16 mouse cellular contexts compared by ENCODE assay signal in genomic region chr6:119095081-119095480, GRCm38 (mm10).
DNase-seq lines count a peak whose midpoint lies in the region; ATAC-seq lines count a peak whose summit lies in the region.
"Had no signal": no experiment of that assay in that cellular context is flagged by ENCODE, and none has a peak within 500 bp of the region (broad histone marks: within the 10 kb centered on the region; RNA-seq: fewer than 3 reads in every experiment).

No protein-coding gene starts in this region.

- no peak overlapping the region for H3K9ac ChIP-seq in midbrain, embryonic 11.5 days (ENCODE audit: low read length)
- H3K9ac ChIP-seq in midbrain, embryonic 14.5 days (replicated peaks; ENCODE audit: low read length): no peak overlapping the region
- H3K9ac ChIP-seq: forebrain, embryonic 13.5 days; forebrain, postnatal 0 days; hindbrain, embryonic 15.5 days had no signal

- ATAC-seq in midbrain, embryonic 11.5 days (ENCODE audit: low FRiP score): no peak
- ATAC-seq in midbrain, embryonic 14.5 days (ENCODE audit: low FRiP score, low TSS enrichment): no peak
- ATAC-seq: forebrain, embryonic 13.5 days; forebrain, postnatal 0 days; intestine, embryonic 16.5 days had no signal

- peaks cover 59% of the 10 kb centered on the region for H3K4me1 ChIP-seq in heart, embryonic 10.5 days
- no peaks in the 10 kb centered on the region for H3K4me1 ChIP-seq in midbrain, embryonic 11.5 days (ENCODE audit: control insufficient read depth, insufficient read depth, low read length)
- no peaks in the 10 kb centered on the region for H3K4me1 ChIP-seq in midbrain, embryonic 14.5 days (ENCODE audit: control insufficient read depth, insufficient read depth, low read length)

- peak; percentile 59 for DNase-seq in cerebellum, adult 11-12 months
- DNase-seq in cerebellum, adult 9-10 months: no peak
- no peak for DNase-seq in heart, embryonic 10.5 days (ENCODE audit: low spot score)
- no peak for DNase-seq in heart, postnatal 25 days (ENCODE audit: low spot score)
- DNase-seq in midbrain, embryonic 11.5 days (ENCODE audit: low spot score, missing footprints): peak; percentile 23
- no peak for DNase-seq in midbrain, embryonic 14.5 days
- no peak for DNase-seq in adrenal gland, adult 2 months
- DNase-seq: adrenal gland, postnatal 14 days; forebrain, postnatal 0 days; gastrocnemius, postnatal 14 days; heart, postnatal 36 days; kidney, adult 2 months had no signal

- 65% methylated on average over 6 of the region's 6 CpGs for WGBS in heart, embryonic 10.5 days
- WGBS in midbrain, embryonic 11.5 days: 87% methylated on average over 6 of the region's 6 CpGs
- WGBS in midbrain, embryonic 14.5 days: 84% methylated on average over 6 of the region's 6 CpGs

- H3K27ac ChIP-seq in heart, embryonic 10.5 days: peak overlapping the region; percentile 25; the same call in 1 of the 2 replicates
- no peak overlapping the region for H3K27ac ChIP-seq in midbrain, embryonic 11.5 days (ENCODE audit: low read depth, low read length)
- H3K27ac ChIP-seq in midbrain, embryonic 14.5 days (replicated peaks; ENCODE audit: low read depth, low read length): no peak overlapping the region
- H3K27ac ChIP-seq: embryonic facial prominence, embryonic 10.5 days; forebrain, embryonic 13.5 days; hindbrain, embryonic 15.5 days had no signal

- H3K36me3 ChIP-seq in heart, embryonic 10.5 days: 0 out of 2 replicates have a peak, but pooled peaks cover 2% of the 10 kb centered on the region
- no peaks in the 10 kb centered on the region for H3K36me3 ChIP-seq in midbrain, embryonic 11.5 days (ENCODE audit: control insufficient read depth, insufficient read depth, low read length)
- H3K36me3 ChIP-seq in midbrain, embryonic 14.5 days (ENCODE audit: control insufficient read depth, insufficient read depth, low read length): no peaks in the 10 kb centered on the region
- H3K36me3 ChIP-seq: embryonic facial prominence, embryonic 10.5 days; hindbrain, embryonic 15.5 days had no signal

- no peak overlapping the region for H3K4me2 ChIP-seq in midbrain, embryonic 11.5 days
- no peak overlapping the region for H3K4me2 ChIP-seq in midbrain, embryonic 14.5 days (ENCODE audit: low read length)
- H3K4me2 ChIP-seq: forebrain, embryonic 13.5 days; hindbrain, embryonic 15.5 days had no signal

- no peaks in the 10 kb centered on the region for H3K9me3 ChIP-seq in heart, embryonic 10.5 days
- H3K9me3 ChIP-seq in midbrain, embryonic 11.5 days (ENCODE audit: control insufficient read depth, low read length): no peaks in the 10 kb centered on the region
- H3K9me3 ChIP-seq in midbrain, embryonic 14.5 days (ENCODE audit: control insufficient read depth, low read length): no peaks in the 10 kb centered on the region
- H3K9me3 ChIP-seq: embryonic facial prominence, embryonic 10.5 days; forebrain, embryonic 13.5 days; hindbrain, embryonic 15.5 days had no signal

- no peak overlapping the region for H3K4me3 ChIP-seq in heart, embryonic 10.5 days
- no peak overlapping the region for H3K4me3 ChIP-seq in midbrain, embryonic 11.5 days (ENCODE audit: low read depth, low read length)
- no peak overlapping the region for H3K4me3 ChIP-seq in midbrain, embryonic 14.5 days (replicated peaks; ENCODE audit: low read depth, low read length)
- H3K4me3 ChIP-seq: embryonic facial prominence, embryonic 10.5 days; forebrain, embryonic 13.5 days; hindbrain, embryonic 15.5 days had no signal

- intact Hi-C loops in heart, postnatal 25 days (cut with DNase I): no loop called here

- H3K27me3 ChIP-seq in heart, embryonic 10.5 days (ENCODE audit: insufficient read depth, poor library complexity, severe bottlenecking): no peaks in the 10 kb centered on the region
- no peaks in the 10 kb centered on the region for H3K27me3 ChIP-seq in midbrain, embryonic 11.5 days (ENCODE audit: control insufficient read depth, insufficient read depth, low read length)
- no peaks in the 10 kb centered on the region for H3K27me3 ChIP-seq in midbrain, embryonic 14.5 days (ENCODE audit: control insufficient read depth, insufficient read depth, low read length)
- H3K27me3 ChIP-seq: forebrain, embryonic 13.5 days; hindbrain, embryonic 15.5 days had no signal

Comparison
In these comparisons a context has a peak if more than half of its experiments do, and no peak if none do; other contexts are left out.
1. DNase-seq: peak in cerebellum, adult 11-12 months (single experiment) and midbrain, embryonic 11.5 days (single experiment); none in cerebellum, adult 9-10 months (single experiment), heart, embryonic 10.5 days (single experiment), heart, postnatal 25 days (single experiment), midbrain, embryonic 14.5 days (single experiment) and adrenal gland, adult 2 months (single experiment).